Mouse (Mus musculus) heart, embryonic 11.5 days (tissue): ENCODE results near the gene Plekha1. TPM values are rescaled to one million over a fixed set of nuclear protein-coding genes. Genes with fewer than 3 reads are reported as not detected.

ENCODE experiments used
- ATAC-seq: fragments of 200-750 bp; cut with Nextera tagmentation; replicated peaks from 2 replicates; pipeline ENCODE4 v1.8.0; 2017; ENCODE audit warnings: moderate library complexity; ENCODE audit not compliant: insufficient number of reproducible peaks, low FRiP score, low TSS enrichment
- H3K27ac ChIP-seq: fragments of 300-500 bp; sonication (generic); 2 replicates; pipeline ENCODE4 v1.5.1; 2014; ENCODE audit warnings: mild to moderate bottlenecking, low read depth, low read length
- H3K27me3 ChIP-seq: fragments of 300-500 bp; sonication (generic); 2 replicates; pipeline ENCODE4 v1.6.1; 2014; ENCODE audit warnings: mild to moderate bottlenecking, low read length, mixed read lengths; ENCODE audit not compliant: control insufficient read depth, insufficient read depth
- H3K36me3 ChIP-seq: fragments of 300-500 bp; sonication (generic); 2 replicates; pipeline ENCODE4 v1.6.1; 2014; ENCODE audit warnings: mild to moderate bottlenecking, low read length, moderate library complexity, mixed read lengths; ENCODE audit not compliant: control insufficient read depth, insufficient read depth
- H3K4me1 ChIP-seq: fragments of 300-500 bp; sonication (generic); 2 replicates; pipeline ENCODE4 v1.6.1; 2014; ENCODE audit warnings: low read length; ENCODE audit not compliant: control insufficient read depth, insufficient read depth
- H3K4me2 ChIP-seq: fragments of 300-500 bp; sonication (generic); 2 replicates; pipeline ENCODE4 v1.6.1; 2014; ENCODE audit warnings: mild to moderate bottlenecking, moderate library complexity
- H3K4me3 ChIP-seq: fragments of 300-500 bp; sonication (generic); 2 replicates; pipeline ENCODE4 v1.5.1; 2014; ENCODE audit warnings: low read depth, low read length
- H3K9ac ChIP-seq: fragments of 300-500 bp; sonication (generic); 2 replicates; pipeline ENCODE4 v1.6.1; 2014; ENCODE audit warnings: mild to moderate bottlenecking, low read depth, low read length, moderate library complexity
- H3K9me3 ChIP-seq: fragments of 300-500 bp; sonication (generic); replicated peaks from 2 replicates; pipeline ENCODE4 v1.6.1; 2016; ENCODE audit warnings: low read length; ENCODE audit not compliant: control insufficient read depth
- WGBS: fragments of 180-500 bp; shearing (Covaris S2); extraction: QIAGEN DNeasy Blood & Tissue Kit; methylation state at CpG from one replicate; pipeline ENCODE4 v1.1.7; 2014; ENCODE audit not compliant: insufficient replicate concordance; 5-methylcytosine and 5-hydroxymethylcytosine counted together
- polyA plus RNA-seq: library from polyadenylated mRNA; unstranded; fragments of >200 nt; fragmentation: Nextera tagmentation; extraction: Ambion mirVana; gene quantifications from 2 replicates; pipeline ENCODE4 v1.2.1, GENCODE M21; 2014

The Plekha1 gene
- polyA plus RNA-seq, 1 experiment from 2014 or later: 41.4 TPM

GRCm38 (mm10) chr7:130897201-130897600 lies 31.6 kb downstream of the Plekha1 start:
- Histone ChIP-seq H3K27ac (no peak overlapping the region), H3K4me1 (no peaks in the 10 kb centered on the region), H3K27me3 (no peaks in the 10 kb centered on the region), H3K4me3 (no peak overlapping the region), H3K9me3 (no peaks in the 10 kb centered on the region), H3K9ac (no peak overlapping the region), H3K4me2 (no peak overlapping the region), H3K36me3 (peaks cover 11% of the 10 kb centered on the region; the same call in 1 of the 2 replicates)
- no peak for ATAC-seq
- 90% methylated on average over 10 of the region's 10 CpGs for WGBS

- Histone ChIP-seq H3K4me1 (no peaks in the 10 kb centered on the region), H3K4me3 (no peak overlapping the region), H3K36me3 (peaks cover 11% of the 10 kb centered on the region; the same call in 1 of the 2 replicates), H3K27ac (no peak overlapping the region), H3K9me3 (no peaks in the 10 kb centered on the region), H3K4me2 (no peak overlapping the region), H3K9ac (no peak overlapping the region), H3K27me3 (no peaks in the 10 kb centered on the region)
- 78% methylated on average over 4 of the region's 4 CpGs for WGBS
- no peak for ATAC-seq
These were observed 32.8 kb downstream of the Plekha1 start for GRCm38 (mm10) chr7:130898373-130898772.

- no peak for ATAC-seq
- Histone ChIP-seq H3K9me3 (no peaks in the 10 kb centered on the region), H3K4me3 (no peak overlapping the region), H3K4me2 (no peak overlapping the region), H3K36me3 (peaks cover 14% of the 10 kb centered on the region; the same call in 1 of the 2 replicates), H3K4me1 (no peaks in the 10 kb centered on the region), H3K9ac (no peak overlapping the region), H3K27me3 (no peaks in the 10 kb centered on the region), H3K27ac (no peak overlapping the region)
- 91% methylated on average over 5 of the region's 5 CpGs for WGBS
These were observed 34.8 kb downstream of the Plekha1 start for GRCm38 (mm10) chr7:130900233-130900848.

- H3K9me3 ChIP-seq: no peaks in the 10 kb centered on the region
- H3K36me3 ChIP-seq: 0 out of 2 replicates have a peak, but pooled peaks cover 8% of the 10 kb centered on the region
- H3K9ac ChIP-seq: no peak overlapping the region
- no peak overlapping the region for H3K4me3 ChIP-seq
- H3K4me1 ChIP-seq: no peaks in the 10 kb centered on the region
- no peaks in the 10 kb centered on the region for H3K27me3 ChIP-seq
- 89% methylated on average over 1 of the region's 1 CpGs for WGBS
- H3K27ac ChIP-seq: no peak overlapping the region
- no peak for ATAC-seq
- H3K4me2 ChIP-seq: no peak overlapping the region
These were observed 37.4 kb downstream of the Plekha1 start for GRCm38 (mm10) chr7:130902929-130903328.

GRCm38 (mm10) chr7:130903505-130904074 lies 38.0 kb downstream of the Plekha1 start:
- no peaks in the 10 kb centered on the region for H3K4me1 ChIP-seq
- ATAC-seq: no peak
- no peak overlapping the region for H3K4me3 ChIP-seq
- H3K9ac ChIP-seq: no peak overlapping the region
- H3K27me3 ChIP-seq: no peaks in the 10 kb centered on the region
- H3K36me3 ChIP-seq: 0 out of 2 replicates have a peak, but pooled peaks cover 6% of the 10 kb centered on the region
- H3K27ac ChIP-seq: no peak overlapping the region
- 78% methylated on average over 16 of the region's 16 CpGs for WGBS
- no peak overlapping the region for H3K4me2 ChIP-seq
- H3K9me3 ChIP-seq: no peaks in the 10 kb centered on the region

GRCm38 (mm10) chr7:130904571-130905365 lies 39.2 kb downstream of the Plekha1 start:
- Histone ChIP-seq H3K9me3 (no peaks in the 10 kb centered on the region), H3K27me3 (no peaks in the 10 kb centered on the region), H3K4me3 (no peak overlapping the region), H3K36me3 (0 out of 2 replicates have a peak, but pooled peaks cover 5% of the 10 kb centered on the region), H3K27ac (no peak overlapping the region), H3K4me2 (no peak overlapping the region), H3K4me1 (no peaks in the 10 kb centered on the region), H3K9ac (no peak overlapping the region)
- WGBS: 88% methylated on average over 13 of the region's 13 CpGs
- ATAC-seq: no peak

- Histone ChIP-seq H3K27ac (no peak overlapping the region), H3K27me3 (no peaks in the 10 kb centered on the region), H3K4me2 (no peak overlapping the region), H3K4me1 (no peaks in the 10 kb centered on the region), H3K4me3 (no peak overlapping the region), H3K36me3 (0 out of 2 replicates have a peak, but pooled peaks cover 6% of the 10 kb centered on the region), H3K9me3 (no peaks in the 10 kb centered on the region), H3K9ac (no peak overlapping the region)
- 84% methylated on average over 14 of the region's 14 CpGs for WGBS
- no peak for ATAC-seq
These were observed 45.3 kb downstream of the Plekha1 start for GRCm38 (mm10) chr7:130910841-130911240.

GRCm38 (mm10) chr7:130914693-130915363 lies 49.3 kb downstream of the Plekha1 start:
- no peaks in the 10 kb centered on the region for H3K27me3 ChIP-seq
- H3K4me2 ChIP-seq: no peak overlapping the region
- 46% methylated on average over 5 of the region's 5 CpGs for WGBS
- H3K9ac ChIP-seq: no peak overlapping the region
- no peak overlapping the region for H3K4me3 ChIP-seq
- H3K27ac ChIP-seq: no peak overlapping the region
- no peaks in the 10 kb centered on the region for H3K4me1 ChIP-seq
- H3K9me3 ChIP-seq: no peaks in the 10 kb centered on the region
- no peak for ATAC-seq
- 0 out of 2 replicates have a peak, but pooled peaks cover 5% of the 10 kb centered on the region for H3K36me3 ChIP-seq
